Mouse (Mus musculus) brain, embryonic 14.5 days (tissue): ENCODE measurements around the gene Kcnh5.

ENCODE experiments used
- CTCF ChIP-seq: fragments of 200-500 bp; IDR thresholded peaks from 2 replicates; pipeline ENCODE4 v1.5.1; 2012; ENCODE audit warnings: inconsistent platforms, mild to moderate bottlenecking, moderate library complexity, borderline replicate concordance; ENCODE audit not compliant: insufficient read depth, insufficient read length; ENCODE audit errors: extremely low read depth
- POLR2A ChIP-seq: fragments of 200-500 bp; IDR thresholded peaks from 2 replicates; pipeline ENCODE4 v1.6.1; 2012; ENCODE audit warnings: mild to moderate bottlenecking, inconsistent platforms, borderline replicate concordance; ENCODE audit not compliant: poor library complexity, insufficient read depth, insufficient read length, severe bottlenecking; ENCODE audit errors: extremely low read depth

- TF ChIP-seq POLR2A (no peak), CTCF (no peak)
These were observed 106.1 kb downstream of the Kcnh5 start for GRCm38 (mm10) chr12:75071043-75071442.
